Mouse (Mus musculus): Measurements from ENCODE around the gene Casp12. TPM values are rescaled to one million over a fixed set of nuclear protein-coding genes. Genes with fewer than 3 reads are reported as not detected.
A peak's percentile ranks its signal among the peaks of the same experiment; 100 is the strongest.
"Not testable (repeated sequence)": the region's sequence is repeated elsewhere in the genome, so short reads cannot be mapped to it uniquely, and the experiment has no call there.

The Casp12 gene
- 3.3 and 3.6 TPM in 2 replicates for polyA plus RNA-seq (2012; rRNA removed)

GRCm38 (mm10) chr9:5345291-5345898 lies at the start of gene Casp12:
Gene Casp12 (plus strand): TSS chr9:5345430.
- no peak for DNase-seq (ENCODE audit: low read depth)

GRCm38 (mm10) chr9:5296354-5297237 lies 48.6 kb upstream of the Casp12 start:
- DNase-seq (ENCODE audit: low read depth), result no peak

- DNase-seq (ENCODE audit: low read depth), result no peak
Measured at GRCm38 (mm10) chr9:5298329-5299131, 46.7 kb upstream of the Casp12 start, which contains the start of gene Casp1. Gene Casp1 (plus strand): TSS chr9:5298517.

DNA sequence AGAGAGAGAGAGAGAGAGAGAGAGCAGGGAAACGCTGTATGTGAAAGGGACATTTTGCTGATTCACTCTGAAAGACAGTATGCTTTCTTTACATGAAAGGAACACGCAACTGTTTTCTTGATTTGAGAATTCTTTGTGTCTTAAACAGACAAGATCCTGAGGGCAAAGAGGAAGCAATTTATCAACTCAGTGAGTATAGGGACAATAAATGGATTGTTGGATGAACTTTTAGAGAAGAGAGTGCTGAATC lies 46.2 kb upstream of the Casp12 start:
- no peak for DNase-seq (ENCODE audit: low read depth)

DNA sequence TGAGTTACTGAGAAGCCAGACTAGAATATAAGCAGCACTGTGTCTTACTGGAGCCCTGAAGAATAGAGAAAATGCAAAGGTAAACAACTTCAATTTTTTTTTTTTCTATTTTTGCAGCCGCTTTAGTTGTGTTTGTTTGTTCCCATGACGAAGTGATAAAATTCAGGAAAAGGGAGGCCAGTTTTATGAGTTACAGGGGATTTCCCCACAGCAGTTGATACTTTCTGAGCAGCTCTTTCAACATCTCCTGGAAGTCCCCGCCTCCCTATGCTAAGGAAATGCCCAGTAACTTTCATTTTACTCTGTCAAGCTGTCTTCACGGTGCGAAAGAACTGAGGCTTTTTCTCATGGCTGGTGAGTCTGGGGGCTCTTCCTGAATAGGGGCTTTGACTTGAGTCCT lies 36.7 kb upstream of the Casp12 start, which contains the start of gene Casp4:
Gene Casp4 (plus strand): TSS at position 268 of the 400 bp plus-strand sequence.
- DNase-seq (ENCODE audit: low read depth), result no peak

- no peak for DNase-seq (ENCODE audit: low read depth)
Measured at GRCm38 (mm10) chr9:5310112-5310511, 35.1 kb upstream of the Casp12 start.

DNA sequence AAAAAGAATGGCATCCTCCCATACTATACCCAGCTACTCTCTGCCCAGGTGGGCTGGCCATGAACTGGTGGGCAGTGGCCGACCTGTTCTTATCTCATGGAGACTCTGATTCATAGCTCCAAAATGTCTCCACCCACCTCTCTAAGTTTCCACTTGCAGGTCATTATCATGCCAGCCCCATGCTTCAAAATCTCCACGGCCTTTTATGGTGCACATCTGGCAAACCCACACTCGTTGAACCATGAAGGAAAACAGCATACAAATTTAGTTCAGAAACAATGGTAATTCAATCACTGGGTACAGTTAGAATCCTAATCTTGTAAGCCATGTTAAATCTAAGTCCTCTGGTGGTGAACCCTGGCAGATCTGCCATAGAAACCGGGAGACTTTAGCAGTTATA lies 33.8 kb upstream of the Casp12 start:
- DNase-seq (ENCODE audit: low read depth), result no peak

DNA sequence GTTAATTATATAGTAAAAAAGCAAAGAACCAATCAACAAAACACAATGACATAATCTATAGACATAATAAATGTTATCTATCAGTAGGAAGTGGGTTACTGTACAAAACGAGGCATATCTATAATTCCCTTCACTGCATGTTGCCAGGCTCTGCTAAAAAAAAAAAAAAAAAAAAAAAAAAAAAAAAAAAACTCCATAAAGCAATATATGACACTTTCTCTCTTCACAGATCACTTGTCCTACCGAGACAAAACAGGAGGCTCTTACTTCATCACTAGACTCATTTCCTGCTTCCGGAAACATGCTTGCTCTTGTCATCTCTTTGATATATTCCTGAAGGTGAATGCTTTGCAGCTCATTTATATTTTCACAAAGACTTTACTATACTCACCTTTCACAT lies 17.0 kb upstream of the Casp12 start:
- DNase-seq (ENCODE audit: low read depth), result no peak

GRCm38 (mm10) chr9:5332441-5332840 lies 12.8 kb upstream of the Casp12 start:
- DNase-seq (ENCODE audit: low read depth), result no peak

GRCm38 (mm10) chr9:5333422-5333821 lies 11.8 kb upstream of the Casp12 start:
- DNase-seq (ENCODE audit: low read depth), result no peak

DNA sequence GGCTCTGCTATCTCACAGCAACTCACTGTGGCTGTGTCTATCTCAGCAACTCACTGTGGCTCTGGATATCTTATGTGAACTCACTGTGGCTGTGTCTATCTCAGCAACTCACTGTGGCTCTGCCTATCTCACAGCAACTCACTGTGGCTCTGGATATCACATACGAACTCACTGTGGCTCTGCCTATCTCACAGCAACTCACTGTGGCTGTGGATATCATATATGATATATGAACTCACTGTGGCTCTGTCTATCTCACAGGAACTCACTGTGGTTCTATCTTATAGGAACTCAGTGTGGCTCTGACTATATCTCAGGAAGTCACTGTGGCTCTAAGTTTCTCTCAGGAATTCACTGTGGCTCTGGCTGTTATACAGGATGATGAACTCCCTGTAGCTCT lies 2.1 kb upstream of the Casp12 start:
- no peak for DNase-seq (ENCODE audit: low read depth)

DNA sequence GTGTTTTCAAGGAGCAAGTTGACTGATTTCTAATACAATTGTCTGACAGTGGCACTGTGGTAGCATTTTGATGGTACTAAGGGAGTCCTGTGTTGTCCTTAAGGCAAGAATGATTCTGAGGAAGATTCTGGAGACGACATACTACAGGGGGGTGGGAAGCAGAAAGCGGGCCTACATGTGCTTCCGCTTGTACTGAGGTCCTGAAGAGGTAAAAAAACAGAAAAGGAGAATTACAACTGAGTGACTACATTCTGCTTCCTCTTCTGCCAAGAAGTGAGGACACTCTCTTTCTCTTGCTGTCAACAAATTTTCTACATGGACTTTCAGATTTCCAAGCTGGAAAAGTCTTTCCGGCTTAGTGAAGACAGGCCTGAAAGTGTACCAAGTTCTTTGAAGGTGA lies 1.1 kb upstream of the Casp12 start:
- no peak for DNase-seq (ENCODE audit: low read depth)

GRCm38 (mm10) chr9:5347381-5347780 lies 2.2 kb downstream of the Casp12 start:
- no peak for DNase-seq (ENCODE audit: low read depth)

DNA sequence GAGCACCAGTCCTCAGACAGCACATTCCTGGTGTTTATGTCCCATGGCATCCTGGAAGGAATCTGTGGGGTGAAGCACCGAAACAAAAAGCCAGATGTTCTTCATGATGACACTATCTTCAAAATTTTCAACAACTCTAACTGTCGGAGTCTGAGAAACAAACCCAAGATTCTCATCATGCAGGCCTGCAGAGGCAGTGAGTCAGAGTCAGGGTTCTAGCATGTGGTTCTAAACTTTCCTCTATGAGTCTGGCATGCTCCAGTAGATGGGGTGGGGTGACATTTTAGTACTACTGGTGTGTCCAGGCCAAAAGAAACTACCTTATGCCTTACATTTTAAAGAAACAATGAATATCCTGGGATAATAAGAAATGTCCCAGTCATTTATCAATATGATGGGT lies 8.4 kb downstream of the Casp12 start:
- no peak for DNase-seq (ENCODE audit: low read depth)

DNA sequence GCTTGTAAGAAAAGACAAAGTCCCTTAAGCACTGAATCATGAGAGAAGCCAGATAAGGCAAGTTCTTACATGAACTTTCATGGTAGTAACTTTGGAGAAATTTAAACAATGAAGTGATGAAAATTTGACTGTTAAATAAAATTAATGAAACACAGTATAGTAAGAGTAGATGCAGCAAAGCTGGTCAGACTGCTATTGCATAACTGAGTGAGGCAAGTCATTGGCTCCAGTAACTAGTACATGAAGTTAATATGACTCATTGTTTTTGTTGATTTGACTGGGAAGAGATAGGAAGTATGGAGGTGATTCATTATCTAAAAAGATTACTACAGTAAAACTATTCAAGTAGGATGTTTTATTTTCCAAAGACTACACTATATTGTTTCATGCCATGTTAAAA lies 11.6 kb downstream of the Casp12 start:
- DNase-seq (ENCODE audit: low read depth), result peak; percentile 74

- no peak for DNase-seq (ENCODE audit: low read depth)
Measured at GRCm38 (mm10) chr9:5393561-5393960, 48.3 kb downstream of the Casp12 start.

GRCm38 (mm10) chr9:5395861-5396260 lies 50.6 kb downstream of the Casp12 start:
- not testable (repeated sequence) for DNase-seq (ENCODE audit: low read depth)

DNA sequence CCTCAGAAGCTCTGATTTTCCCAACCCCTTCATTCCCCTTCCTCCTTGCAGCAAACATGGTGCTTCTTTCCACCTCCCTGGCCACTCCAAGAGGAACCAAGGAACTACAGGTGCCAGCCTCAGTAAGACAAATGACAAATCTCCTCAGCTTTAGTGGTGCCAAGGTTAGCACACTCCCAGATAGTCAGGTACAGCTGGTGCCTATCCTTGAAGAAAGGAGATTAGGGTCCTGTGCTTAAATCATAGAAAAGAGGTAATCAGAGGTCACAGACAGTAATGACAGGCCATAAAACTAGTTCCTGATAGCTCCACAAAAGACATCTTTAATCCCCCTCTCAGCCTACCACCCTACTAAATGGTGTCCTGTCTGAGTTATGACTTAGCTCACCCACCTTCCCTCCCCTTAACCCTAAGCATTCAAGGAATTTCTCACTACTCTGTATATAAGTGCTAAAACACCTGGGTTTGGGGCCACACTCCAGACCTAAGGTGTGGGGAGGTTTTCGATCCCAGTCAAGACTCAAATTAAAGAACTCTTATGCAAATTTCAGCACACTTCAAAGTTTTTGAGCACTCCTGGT lies 65.8 kb downstream of the Casp12 start:
- DNase-seq (ENCODE audit: low read depth), result no peak

DNA sequence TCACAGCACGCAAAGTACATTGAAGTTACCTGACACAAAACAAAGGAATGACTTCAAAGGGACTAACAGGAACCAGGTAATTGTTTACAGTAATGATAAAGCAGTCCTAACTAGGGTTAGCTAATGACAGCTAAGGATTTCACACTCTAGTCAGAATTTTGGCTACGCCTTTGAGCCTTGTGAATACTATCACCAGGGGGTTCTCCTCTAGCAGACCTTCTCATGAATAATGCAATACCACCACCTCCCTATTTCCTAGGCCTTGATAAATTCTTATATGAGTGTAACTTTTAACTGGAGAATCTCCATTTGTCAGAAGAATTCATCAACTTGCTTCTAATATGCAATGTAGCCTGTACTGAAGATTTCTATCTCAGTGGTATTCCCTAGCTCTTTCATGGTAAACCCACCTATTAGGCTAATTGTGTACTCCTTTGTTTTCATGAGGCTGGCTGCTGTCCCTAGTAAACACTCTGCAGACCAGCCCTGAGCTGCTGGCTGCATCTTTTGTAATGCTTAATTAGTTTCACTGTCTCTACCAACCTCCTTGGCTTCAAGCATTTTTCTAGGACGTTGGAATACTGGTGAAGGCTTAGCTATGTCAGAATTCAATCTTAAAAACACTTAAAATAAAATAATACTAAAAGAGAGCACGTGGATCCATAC lies 67.3 kb downstream of the Casp12 start:
- DNase-seq (ENCODE audit: low read depth), result no peak

DNA sequence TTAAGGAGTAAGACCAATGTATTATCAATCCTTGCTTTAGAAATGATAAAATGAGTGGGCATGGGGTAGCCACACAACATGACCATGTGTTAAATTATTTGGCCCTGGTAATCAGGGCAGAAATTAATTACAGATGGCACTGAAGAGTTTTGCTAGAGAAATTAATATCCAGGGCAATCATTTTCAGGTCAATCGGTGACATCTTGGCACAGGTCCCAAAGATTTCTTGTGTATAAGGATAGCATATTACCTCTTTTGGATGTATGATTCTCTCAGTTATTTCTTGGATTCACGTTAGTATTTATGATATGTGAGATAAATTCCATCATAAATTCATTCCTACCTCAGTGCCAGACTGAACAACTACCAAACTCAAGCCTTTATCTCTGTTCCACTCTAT lies 72.6 kb downstream of the Casp12 start:
- DNase-seq (ENCODE audit: low read depth), result no peak

Measured in gonadal fat pad, adult 2 months (tissue).